Mouse (Mus musculus) lung, adult 2 months (tissue): Measurements from ENCODE around the gene Cd68.

Experiments
- CTCF ChIP-seq: fragments of 200-500 bp; IDR thresholded peaks from 2 replicates; pipeline ENCODE4 v1.5.1; 2011; ENCODE audit warnings: mild to moderate bottlenecking, low read length, control low read depth; ENCODE audit not compliant: insufficient read depth
- POLR2A ChIP-seq: fragments of 200-500 bp; IDR thresholded peaks from 2 replicates; pipeline ENCODE4 v1.6.1; 2011; ENCODE audit warnings: low read depth, mild to moderate bottlenecking, control low read depth, low read length, borderline replicate concordance; ENCODE audit errors: extremely low read depth

DNA sequence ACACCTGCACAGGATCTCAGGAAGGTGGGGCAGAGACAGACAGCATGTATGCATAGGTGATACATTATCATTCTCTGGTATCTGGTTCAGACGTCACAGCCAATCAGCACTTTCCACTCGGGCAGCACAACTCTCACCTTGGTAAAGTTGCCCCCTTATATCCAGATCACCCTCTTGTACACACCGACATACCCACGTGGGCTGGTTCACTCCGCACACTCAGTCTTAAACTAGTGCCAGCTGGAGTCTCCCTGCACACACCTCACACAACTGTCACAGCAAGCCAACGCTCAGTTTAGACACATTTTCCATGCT is 29.1 kb upstream of the Cd68 start:
- TF ChIP-seq CTCF (no peak), POLR2A (peak; percentile 13; the same call in 1 of the 2 replicates)
